Mouse (Mus musculus): ENCODE measurements around the gene Myo6. TPM values are rescaled to one million over a fixed set of nuclear protein-coding genes. Genes with fewer than 3 reads are reported as not detected.

Myo6 gene
- total and polyA plus RNA-seq, 3 experiments, result 6.0 to 39.5 (median 11.0) TPM

- peak; percentile 95 for TF ChIP-seq RAD21 (IDR thresholded peaks at IDR 0.05; ENCODE audit: low read depth, low read length)
- peak in 1 of 2 experiments; percentile 80; a peak in 2 of 4 replicates for TF ChIP-seq CTCF (conservative IDR thresholded peaks at IDR 0.05 in 1 of 2, IDR thresholded peaks at IDR 0.05 in 1 of 2; ENCODE audit: low read depth in 2 of 2, low read length in 2 of 2)
- TF ChIP-seq SMC3 (IDR thresholded peaks at IDR 0.05; ENCODE audit: low read depth, low read length), result peak; percentile 68
- peak; percentile 33 for TF ChIP-seq ZC3H11A (IDR thresholded peaks at IDR 0.05; ENCODE audit: low read depth, low read length)
- no peak for TF ChIP-seq BHLHE40 (IDR thresholded peaks at IDR 0.05; ENCODE audit: low read depth, low read length)
- Histone ChIP-seq H3K9ac (ENCODE audit: insufficient read depth, low read depth) (no peak overlapping the region), H3K36me3 (replicated peaks in 1 of 2; ENCODE audit: control insufficient read depth in 1 of 2, insufficient read depth in 1 of 2, low read length in 1 of 2) (peaks cover 0 to 36% of the 10 kb centered on the region in 2 experiments), H3K79me2 (replicated peaks; ENCODE audit: control insufficient read depth, extremely low read depth, insufficient read depth, poor library complexity, severe bottlenecking) (no peaks in the 10 kb centered on the region), H3K4me2 (ENCODE audit: insufficient read depth, low read depth, poor library complexity, severe bottlenecking) (no peak overlapping the region), H3K4me1 (ENCODE audit: control insufficient read depth in 1 of 2, insufficient read depth in 2 of 2) (peaks cover 0 to 11% of the 10 kb centered on the region in 2 experiments; a peak in 2 of 4 replicates), H3K27me3 (replicated peaks) (no peaks in the 10 kb centered on the region), H3K9me3 (replicated peaks; ENCODE audit: low read length) (no peaks in the 10 kb centered on the region), H3K27ac (ENCODE audit: insufficient read depth, low read depth) (no peak overlapping the region), H3K4me3 (replicated peaks in 1 of 3; ENCODE audit: low read depth in 2 of 3, low read length in 2 of 3, poor library complexity in 1 of 3) (no peak overlapping the region)
- in situ Hi-C loops (cut with MboI; ENCODE audit: low pct_ligation_motif_present, low pct_unique_long_range_greater_than_20kb, low sequenced_read_pairs) (no loop called here), dilution Hi-C loops (cut with MboI; ENCODE audit: extremely low pct_ligation_motif_present, extremely low pct_unique_long_range_greater_than_20kb, low sequenced_read_pairs) (no loop called here)
- peak; percentile 39 for DNase-seq (ENCODE audit: extremely low read depth)
These were observed 128.3 kb downstream of the Myo6 start for GRCm38 (mm10) chr9:80293056-80293584.

GRCm38 (mm10) chr9:80296086-80296485 is 131.3 kb downstream of the Myo6 start:
- in situ Hi-C loops (cut with MboI; ENCODE audit: low pct_ligation_motif_present, low pct_unique_long_range_greater_than_20kb, low sequenced_read_pairs), result no loop called here
- no peak for DNase-seq (ENCODE audit: extremely low read depth)

GRCm38 (mm10) chr9:80299031-80299430 is 134.2 kb downstream of the Myo6 start:
- no peak for DNase-seq (ENCODE audit: extremely low read depth)
- no peaks in the 10 kb centered on the region for H3K9me3 ChIP-seq (replicated peaks; ENCODE audit: low read length)
- peaks cover 0 to 5% of the 10 kb centered on the region in 2 experiments; a peak in 1 of 4 replicates for H3K4me1 ChIP-seq (ENCODE audit: control insufficient read depth in 1 of 2, insufficient read depth in 2 of 2)
- dilution Hi-C loops (cut with MboI; ENCODE audit: extremely low pct_ligation_motif_present, extremely low pct_unique_long_range_greater_than_20kb, low sequenced_read_pairs), result no loop called here
- no peaks in the 10 kb centered on the region for H3K27me3 ChIP-seq (replicated peaks)
- H3K27ac ChIP-seq (ENCODE audit: insufficient read depth, low read depth), result no peak overlapping the region
- H3K9ac ChIP-seq (ENCODE audit: insufficient read depth, low read depth), result no peak overlapping the region
- no peak overlapping the region for H3K4me2 ChIP-seq (ENCODE audit: insufficient read depth, low read depth, poor library complexity, severe bottlenecking)
- H3K36me3 ChIP-seq (replicated peaks in 1 of 2; ENCODE audit: control insufficient read depth in 1 of 2, insufficient read depth in 1 of 2, low read length in 1 of 2), result peaks cover 0 to 32% of the 10 kb centered on the region in 2 experiments
- TF ChIP-seq ZC3H11A (IDR thresholded peaks at IDR 0.05; ENCODE audit: low read depth, low read length) (no peak), ZNF384 (IDR thresholded peaks at IDR 0.05; ENCODE audit: low read depth, low read length) (no peak), ZMIZ1 (IDR thresholded peaks at IDR 0.05; ENCODE audit: low read depth, low read length) (no peak)
- no peaks in the 10 kb centered on the region for H3K79me2 ChIP-seq (replicated peaks; ENCODE audit: control insufficient read depth, extremely low read depth, insufficient read depth, poor library complexity, severe bottlenecking)
- H3K4me3 ChIP-seq (replicated peaks in 1 of 3; ENCODE audit: low read depth in 2 of 3, low read length in 2 of 3, poor library complexity in 1 of 3), result no peak overlapping the region
- in situ Hi-C loops (cut with MboI; ENCODE audit: low pct_ligation_motif_present, low pct_unique_long_range_greater_than_20kb, low sequenced_read_pairs), result no loop called here

More at GRCm38 (mm10) chr9:80296086-80296485, 131.3 kb downstream of the Myo6 start:
- Histone ChIP-seq H3K27me3 (replicated peaks) (no peaks in the 10 kb centered on the region), H3K4me2 (ENCODE audit: insufficient read depth, low read depth, poor library complexity, severe bottlenecking) (no peak overlapping the region), H3K4me3 (replicated peaks in 1 of 3; ENCODE audit: low read depth in 2 of 3, low read length in 2 of 3, poor library complexity in 1 of 3) (no peak overlapping the region), H3K4me1 (ENCODE audit: control insufficient read depth in 1 of 2, insufficient read depth in 2 of 2) (peaks cover 0 to 2% of the 10 kb centered on the region in 2 experiments; a peak in 1 of 4 replicates), H3K79me2 (replicated peaks; ENCODE audit: control insufficient read depth, extremely low read depth, insufficient read depth, poor library complexity, severe bottlenecking) (no peaks in the 10 kb centered on the region), H3K9ac (ENCODE audit: insufficient read depth, low read depth) (no peak overlapping the region), H3K36me3 (replicated peaks in 1 of 2; ENCODE audit: control insufficient read depth in 1 of 2, insufficient read depth in 1 of 2, low read length in 1 of 2) (peaks cover 0 to 28% of the 10 kb centered on the region in 2 experiments), H3K27ac (ENCODE audit: insufficient read depth, low read depth) (no peak overlapping the region), H3K9me3 (replicated peaks; ENCODE audit: low read length) (no peaks in the 10 kb centered on the region)
- TF ChIP-seq IRF4 (IDR thresholded peaks at IDR 0.05; ENCODE audit: low read depth, low read length) (no peak), ZMIZ1 (IDR thresholded peaks at IDR 0.05; ENCODE audit: low read depth, low read length) (no peak), UBTF (IDR thresholded peaks at IDR 0.05; ENCODE audit: low read depth, low read length) (no peak), JUN (IDR thresholded peaks at IDR 0.05; ENCODE audit: insufficient read depth, low read depth, low read length) (no peak), NELFE (IDR thresholded peaks at IDR 0.05; ENCODE audit: low read depth, low read length) (no peak), SIN3A (IDR thresholded peaks at IDR 0.05; ENCODE audit: low read length) (no peak), MAX (IDR thresholded peaks at IDR 0.05; ENCODE audit: low read length) (no peak), ELF1 (IDR thresholded peaks at IDR 0.05; ENCODE audit: low read depth, low read length) (no peak), CTCF (conservative IDR thresholded peaks at IDR 0.05 in 1 of 2, IDR thresholded peaks at IDR 0.05 in 1 of 2; ENCODE audit: low read depth in 2 of 2, low read length in 2 of 2) (no peak), MAFK (IDR thresholded peaks at IDR 0.05; ENCODE audit: insufficient replicate concordance, low read length) (no peak), E2F4 (IDR thresholded peaks at IDR 0.05; ENCODE audit: insufficient replicate concordance, low read depth, low read length) (no peak), USF2 (conservative IDR thresholded peaks at IDR 0.05; ENCODE audit: low read depth, low read length) (no peak), ETS1 (conservative IDR thresholded peaks at IDR 0.05; ENCODE audit: low read depth, low read length) (no peak), TCF12 (IDR thresholded peaks at IDR 0.05; ENCODE audit: low read depth, low read length) (no peak), TBP (conservative IDR thresholded peaks at IDR 0.05; ENCODE audit: low read depth, low read length) (no peak), USF1 (IDR thresholded peaks at IDR 0.05; ENCODE audit: low read depth, low read length) (no peak), POLR2A (IDR thresholded peaks at IDR 0.05; ENCODE audit: low read depth, low read length) (no peak), GABPA (IDR thresholded peaks at IDR 0.05; ENCODE audit: insufficient replicate concordance, low read depth, low read length) (no peak)
- dilution Hi-C loops (cut with MboI; ENCODE audit: extremely low pct_ligation_motif_present, extremely low pct_unique_long_range_greater_than_20kb, low sequenced_read_pairs), result no loop called here

Data from CH12.LX (cell line).